In the genomic region with DNA sequence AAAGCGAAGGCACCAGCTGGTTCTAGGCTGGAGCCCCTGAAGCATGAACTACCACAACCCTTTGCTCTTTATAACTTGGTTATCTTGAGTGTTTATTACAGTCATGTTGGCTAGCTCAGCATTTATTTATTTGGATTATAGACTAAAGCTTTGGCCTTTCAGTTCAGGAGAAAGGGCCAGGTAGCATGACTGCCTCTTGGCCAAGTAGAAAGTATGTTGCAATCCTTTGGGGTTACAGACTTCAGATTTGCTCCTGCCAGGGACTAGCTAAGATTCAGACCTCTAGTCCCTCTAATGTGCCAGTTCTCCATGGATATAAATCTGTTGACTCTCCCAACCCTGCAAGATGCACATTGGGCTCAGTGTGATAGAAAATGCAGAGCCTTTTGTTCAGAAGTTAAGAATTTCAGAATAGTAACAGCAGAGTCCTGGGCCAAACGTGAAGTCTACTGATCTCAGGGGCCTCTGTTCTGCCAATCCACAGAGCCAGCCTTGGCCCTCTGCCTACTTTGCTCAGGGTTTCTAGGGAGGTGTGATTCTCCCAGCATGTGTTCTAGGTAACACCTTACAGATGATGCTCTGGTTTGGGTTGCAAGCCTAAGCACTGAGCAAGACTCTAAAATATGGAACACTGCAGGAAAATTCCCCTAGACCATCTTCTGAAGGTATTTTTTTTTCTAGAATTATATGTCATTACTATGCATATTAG, we compare ENCODE assay signal across 17 mouse cellular contexts.
DNase-seq lines count a peak whose midpoint lies in the region; TF ChIP-seq lines count a peak whose summit lies in the region.
"Had no signal": no experiment of that assay in that cellular context is flagged by ENCODE, and none has a peak within 500 bp of the region (broad histone marks: within the 10 kb centered on the region; RNA-seq: fewer than 3 reads in every experiment).

No protein-coding gene starts in this region.

- H3K4me3 ChIP-seq in thymus, adult 2 months (ENCODE audit: control insufficient read depth, insufficient read depth, low read length), result no peak overlapping the region
- H3K4me3 ChIP-seq: embryonic facial prominence, embryonic 13.5 days; forebrain, embryonic 10.5 days; midbrain, embryonic 13.5 days; neural tube, embryonic 12.5 days had no signal

- H3K4me1 ChIP-seq in thymus, adult 2 months (replicated peaks; ENCODE audit: control insufficient read depth, insufficient read depth, low read length), result no peaks in the 10 kb centered on the region
- H3K4me1 ChIP-seq: embryonic facial prominence, embryonic 13.5 days had no signal

- TF ChIP-seq POLR2A in thymus, adult 2 months (IDR thresholded peaks at IDR 0.05; ENCODE audit: control insufficient read depth, extremely low read depth, insufficient read depth, low read length, poor library complexity), result no peak

- H3K36me3 ChIP-seq in thymus, adult 2 months (ENCODE audit: control insufficient read depth, insufficient read depth, low read length), result no peaks in the 10 kb centered on the region
- H3K36me3 ChIP-seq: embryonic facial prominence, embryonic 13.5 days; forebrain, embryonic 10.5 days; neural tube, embryonic 12.5 days had no signal

- H3K27me3 ChIP-seq in thymus, adult 2 months (ENCODE audit: control insufficient read depth, insufficient read depth, low read length), result no peaks in the 10 kb centered on the region
- H3K27me3 ChIP-seq: CH12.LX; embryonic facial prominence, embryonic 13.5 days; midbrain, embryonic 13.5 days; neural tube, embryonic 12.5 days had no signal

- WGBS in thymus, adult 2 months, result 75% methylated on average over 2 of the region's 2 CpGs

- H3K27ac ChIP-seq in thymus, adult 2 months (ENCODE audit: control insufficient read depth, insufficient read depth, low read length), result no peak overlapping the region
- H3K27ac ChIP-seq: embryonic facial prominence, embryonic 13.5 days; forebrain, embryonic 10.5 days; midbrain, embryonic 13.5 days; neural tube, embryonic 12.5 days had no signal

- peak; percentile 58 for DNase-seq in layer of hippocampus, adult 11-12 months (ENCODE audit: low spot score)
- no peak for DNase-seq in layer of hippocampus, adult 9-10 months (ENCODE audit: low spot score)
- peak; percentile 42 to 79 for DNase-seq in frontal cortex, postnatal 36 days (ENCODE audit: low spot score in 2 of 2)
- peak; percentile 38 to 63 for DNase-seq in left cerebral cortex, postnatal 14 days (ENCODE audit: low spot score in 2 of 2)
- DNase-seq in right cerebral cortex, postnatal 4 days, result peak; percentile 16
- DNase-seq in retina, postnatal 1 day, result no peak
- no peak for DNase-seq in thymus, adult 2 months
- DNase-seq: gastrocnemius, postnatal 10 days; heart, postnatal 36 days; kidney, postnatal 10 days; lung, postnatal 36 days; thymus, adult 18-20 months had no signal

- TF ChIP-seq CTCF in thymus, adult 2 months (IDR thresholded peaks at IDR 0.05; ENCODE audit: borderline replicate concordance, control insufficient read depth, extremely low read depth, insufficient read depth, low read length, poor library complexity), result no peak

- intact Hi-C loops in left cerebral cortex, postnatal 14 days (cut with DNase I), result loop anchor here (5.0 kb wide), 2 partner anchors 98 to 268 kb away; no protein-coding TSS in a partner anchor

Comparison
In these comparisons a context has a peak if more than half of its experiments do, and no peak if none do; other contexts are left out.
1. DNase-seq: peak in layer of hippocampus, adult 11-12 months (single experiment), frontal cortex, postnatal 36 days (2 of 2), left cerebral cortex, postnatal 14 days (2 of 2) and right cerebral cortex, postnatal 4 days (single experiment); none in layer of hippocampus, adult 9-10 months (single experiment), retina, postnatal 1 day (single experiment) and thymus, adult 2 months (single experiment).